Mouse (Mus musculus): Measurements from ENCODE around the gene Gss. TPM values are rescaled to one million over a fixed set of nuclear protein-coding genes. Genes with fewer than 3 reads are reported as not detected.
"Not testable (repeated sequence)": the region's sequence is repeated elsewhere in the genome, so short reads cannot be mapped to it uniquely, and the experiment has no call there.

The Gss gene
- total and polyA plus RNA-seq, 2 experiments from 2014 or later: 11.9 TPM

- no peak for TF ChIP-seq CTCF (IDR thresholded peaks at IDR 0.05; ENCODE audit: low read depth)
- no peak for DNase-seq
- WGBS: 62% methylated on average over 1 of the region's 1 CpGs
These were observed 30.4 kb downstream of the Gss start for GRCm38 (mm10) chr2:155562209-155562608.

DNA sequence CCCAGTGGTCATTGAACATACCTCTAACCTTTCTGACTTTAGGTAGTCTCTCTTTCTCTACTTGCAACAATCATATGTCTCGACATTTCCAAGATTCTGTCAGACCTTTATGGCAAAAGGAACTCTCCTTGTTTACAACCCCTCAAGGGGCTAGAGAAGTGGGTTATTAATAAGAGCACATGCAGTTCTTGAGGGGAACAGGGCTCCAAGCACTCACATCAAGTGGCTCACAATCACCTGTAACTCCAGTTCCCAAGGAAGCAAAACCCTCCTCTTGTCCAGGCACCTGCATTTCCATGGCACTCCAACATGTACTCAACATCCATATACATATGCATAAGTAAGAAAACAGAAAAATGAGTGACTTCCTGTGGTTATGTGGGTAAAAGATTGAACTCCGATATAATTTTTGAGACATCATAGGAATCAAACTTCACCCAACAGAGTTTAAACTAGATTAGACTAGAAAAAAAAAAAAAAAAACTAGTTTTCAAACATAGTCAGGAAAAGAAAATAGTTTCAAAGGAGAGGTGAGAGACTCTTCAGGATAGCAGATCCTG, 38.1 kb downstream of the Gss start:
- TF ChIP-seq CTCF (IDR thresholded peaks at IDR 0.05; ENCODE audit: low read depth): no peak
- Histone ChIP-seq H3K27ac (ENCODE audit: low read depth, low read length) (no peak overlapping the region), H3K9me3 (ENCODE audit: low read length) (no peaks in the 10 kb centered on the region), H3K36me3 (ENCODE audit: insufficient read depth) (no peaks in the 10 kb centered on the region; the same call in 1 of the 2 replicates), H3K4me2 (ENCODE audit: low read depth) (no peak overlapping the region), H3K9ac (no peak overlapping the region), H3K4me1 (ENCODE audit: insufficient read depth) (no peaks in the 10 kb centered on the region), H3K4me3 (ENCODE audit: low read depth, low read length) (no peak overlapping the region), H3K27me3 (ENCODE audit: insufficient read depth, low read length) (no peaks in the 10 kb centered on the region)
- no peak for ATAC-seq
- 88% methylated on average over 2 of the region's 2 CpGs for WGBS
- DNase-seq: no peak

More at GRCm38 (mm10) chr2:155562209-155562608, 30.4 kb downstream of the Gss start:
- Histone ChIP-seq H3K27me3 (ENCODE audit: insufficient read depth, low read length) (no peaks in the 10 kb centered on the region), H3K36me3 (ENCODE audit: insufficient read depth) (peaks cover 11% of the 10 kb centered on the region), H3K4me3 (ENCODE audit: low read depth, low read length) (no peak overlapping the region), H3K9ac (no peak overlapping the region), H3K27ac (ENCODE audit: low read depth, low read length) (no peak overlapping the region), H3K4me1 (ENCODE audit: insufficient read depth) (no peaks in the 10 kb centered on the region), H3K9me3 (ENCODE audit: low read length) (no peaks in the 10 kb centered on the region), H3K4me2 (ENCODE audit: low read depth) (no peak overlapping the region)
- ATAC-seq: no peak

DNA sequence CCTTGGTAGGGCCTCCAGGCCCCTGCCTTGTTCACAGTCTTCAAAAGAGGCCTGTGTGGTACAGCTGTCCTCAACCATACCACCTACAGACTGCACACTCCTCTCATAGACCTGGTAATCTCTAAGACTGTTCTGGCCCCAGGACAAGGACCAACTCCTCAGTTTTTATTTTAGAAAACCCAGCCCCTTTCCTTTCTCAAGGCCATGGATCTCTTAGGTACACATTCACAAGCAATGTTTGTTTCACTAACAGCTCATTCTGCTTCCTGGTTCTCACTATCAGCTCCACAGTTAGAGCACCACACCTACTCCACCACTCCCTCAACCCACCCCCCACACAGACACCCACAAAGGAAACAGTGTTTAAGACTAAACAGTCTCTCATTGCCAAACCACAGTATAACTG, 39.7 kb downstream of the Gss start:
- TF ChIP-seq CTCF (IDR thresholded peaks at IDR 0.05; ENCODE audit: low read depth): no peak

DNA sequence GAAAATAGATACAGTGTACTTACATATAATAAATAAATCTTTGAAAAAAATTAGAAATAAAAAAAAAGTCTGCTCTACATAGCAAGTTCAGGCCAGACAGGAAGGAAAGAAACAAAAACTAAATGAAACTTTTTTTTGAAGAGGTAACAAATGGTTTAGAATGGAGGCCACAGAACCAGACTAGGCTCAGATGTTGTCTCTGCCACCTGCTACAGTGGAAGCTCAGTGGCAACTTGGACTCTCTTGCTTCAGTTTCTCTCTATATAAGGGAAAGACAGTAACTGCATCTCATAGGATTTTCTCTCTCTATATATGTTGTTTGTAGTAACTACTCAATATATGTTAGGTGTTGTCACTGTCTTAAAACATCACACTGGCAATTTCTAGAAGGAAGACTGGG, 40.3 kb downstream of the Gss start:
- Histone ChIP-seq H3K9me3 (ENCODE audit: low read length) (no peaks in the 10 kb centered on the region), H3K4me2 (ENCODE audit: low read depth) (no peak overlapping the region), H3K27ac (ENCODE audit: low read depth, low read length) (no peak overlapping the region), H3K36me3 (ENCODE audit: insufficient read depth) (no peaks in the 10 kb centered on the region; the same call in 1 of the 2 replicates), H3K4me3 (ENCODE audit: low read depth, low read length) (no peak overlapping the region), H3K4me1 (ENCODE audit: insufficient read depth) (no peaks in the 10 kb centered on the region), H3K9ac (no peak overlapping the region), H3K27me3 (ENCODE audit: insufficient read depth, low read length) (no peaks in the 10 kb centered on the region)
- DNase-seq (no peak), ATAC-seq (no peak)
- no peak for TF ChIP-seq CTCF (IDR thresholded peaks at IDR 0.05; ENCODE audit: low read depth)

More for the DNA sequence above, 39.7 kb downstream of the Gss start:
- no peaks in the 10 kb centered on the region for H3K9me3 ChIP-seq (ENCODE audit: low read length)
- DNase-seq (no peak), ATAC-seq (no peak)
- H3K36me3 ChIP-seq (ENCODE audit: insufficient read depth): no peaks in the 10 kb centered on the region; the same call in 1 of the 2 replicates
- no peaks in the 10 kb centered on the region for H3K4me1 ChIP-seq (ENCODE audit: insufficient read depth)
- H3K27ac ChIP-seq (ENCODE audit: low read depth, low read length): no peak overlapping the region
- no peak overlapping the region for H3K4me2 ChIP-seq (ENCODE audit: low read depth)
- no peak overlapping the region for H3K9ac ChIP-seq
- H3K4me3 ChIP-seq (ENCODE audit: low read depth, low read length): no peak overlapping the region
- H3K27me3 ChIP-seq (ENCODE audit: insufficient read depth, low read length): no peaks in the 10 kb centered on the region

GRCm38 (mm10) chr2:155546955-155547354, 45.7 kb downstream of the Gss start:
- DNase-seq: no peak

DNA sequence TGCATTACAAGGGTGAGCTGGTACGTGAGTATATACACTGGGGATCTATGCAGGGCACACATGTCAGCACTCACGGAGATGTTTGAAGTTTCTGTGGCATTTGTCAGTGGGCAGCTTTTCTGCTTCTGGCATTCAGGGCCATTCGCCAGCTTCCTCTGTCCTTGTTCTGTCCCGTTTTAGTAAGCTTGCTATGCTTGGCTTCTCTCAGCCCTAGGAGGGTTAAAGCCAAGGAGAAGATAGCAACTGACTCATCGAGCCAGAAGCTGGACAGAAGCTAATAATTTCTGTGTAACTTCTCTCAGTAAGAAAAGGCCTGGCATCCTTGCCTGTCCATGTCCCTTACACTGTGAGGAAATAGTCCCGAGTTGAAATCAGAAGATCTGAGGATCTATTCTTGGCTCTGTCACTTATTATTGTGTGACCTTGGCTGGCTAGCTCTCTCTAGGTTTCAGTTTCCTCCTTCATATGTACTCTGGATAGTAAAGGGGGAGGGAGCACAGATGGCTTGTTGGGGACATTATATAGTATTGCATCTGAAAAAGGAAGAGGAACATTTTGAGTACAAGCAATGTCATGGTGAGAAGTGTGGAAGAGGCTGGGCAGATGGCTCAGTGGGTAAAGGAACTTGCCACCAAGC, 51.7 kb downstream of the Gss start:
- Histone ChIP-seq H3K9me3 (ENCODE audit: low read length) (no peaks in the 10 kb centered on the region), H3K4me2 (ENCODE audit: low read depth) (no peak overlapping the region), H3K4me3 (ENCODE audit: low read depth, low read length) (no peak overlapping the region), H3K27me3 (ENCODE audit: insufficient read depth, low read length) (no peaks in the 10 kb centered on the region), H3K27ac (ENCODE audit: low read depth, low read length) (no peak overlapping the region), H3K36me3 (ENCODE audit: insufficient read depth) (no peaks in the 10 kb centered on the region), H3K9ac (no peak overlapping the region), H3K4me1 (ENCODE audit: insufficient read depth) (no peaks in the 10 kb centered on the region)
- no peak for DNase-seq
- no peak for ATAC-seq
- no peak for TF ChIP-seq CTCF (IDR thresholded peaks at IDR 0.05; ENCODE audit: low read depth)
- WGBS: 51% methylated on average over 6 of the region's 6 CpGs

More at GRCm38 (mm10) chr2:155546955-155547354, 45.7 kb downstream of the Gss start:
- H3K27ac ChIP-seq (ENCODE audit: low read depth, low read length): no peak overlapping the region
- no peaks in the 10 kb centered on the region; the same call in 1 of the 2 replicates for H3K36me3 ChIP-seq (ENCODE audit: insufficient read depth)
- TF ChIP-seq CTCF (IDR thresholded peaks at IDR 0.05; ENCODE audit: low read depth): no peak
- H3K27me3 ChIP-seq (ENCODE audit: insufficient read depth, low read length): no peaks in the 10 kb centered on the region
- no peak overlapping the region for H3K4me3 ChIP-seq (ENCODE audit: low read depth, low read length)
- H3K4me2 ChIP-seq (ENCODE audit: low read depth): no peak overlapping the region
- 76% methylated on average over 1 of the region's 1 CpGs for WGBS
- no peak for ATAC-seq
- H3K9ac ChIP-seq: no peak overlapping the region
- H3K9me3 ChIP-seq (ENCODE audit: low read length): no peaks in the 10 kb centered on the region
- H3K4me1 ChIP-seq (ENCODE audit: insufficient read depth): no peaks in the 10 kb centered on the region

DNA sequence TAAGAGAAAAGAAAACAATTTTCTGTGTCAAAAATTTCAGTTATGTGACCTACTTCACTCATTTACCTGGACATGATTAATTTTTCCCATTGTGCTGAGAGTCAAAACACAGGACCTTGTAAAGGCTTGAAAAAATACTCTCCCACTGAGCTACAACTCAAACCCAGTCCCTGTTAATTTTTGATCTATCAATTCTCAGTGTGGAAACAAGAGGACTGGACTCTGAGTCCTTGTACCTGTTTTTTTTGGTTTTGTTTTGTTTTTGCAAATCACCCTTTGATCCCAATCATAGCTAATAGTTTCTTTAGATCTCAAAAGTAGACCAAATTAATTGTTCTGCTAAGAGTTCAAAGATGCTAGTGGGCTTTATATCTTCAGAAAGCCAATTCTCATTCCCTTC, 52.9 kb downstream of the Gss start:
- no peak for ATAC-seq

GRCm38 (mm10) chr2:155538463-155539057, 54.0 kb downstream of the Gss start:
- DNase-seq; H3K9ac ChIP-seq; H3K4me1 ChIP-seq (ENCODE audit: insufficient read depth); H3K4me3 ChIP-seq (ENCODE audit: low read depth, low read length); ATAC-seq; H3K4me2 ChIP-seq (ENCODE audit: low read depth); H3K27me3 ChIP-seq (ENCODE audit: insufficient read depth, low read length); H3K9me3 ChIP-seq (ENCODE audit: low read length); H3K36me3 ChIP-seq (ENCODE audit: insufficient read depth); H3K27ac ChIP-seq (ENCODE audit: low read depth, low read length): not testable (repeated sequence)
- WGBS: 86% methylated on average over 14 of the region's 19 CpGs

More for the DNA sequence above, 52.9 kb downstream of the Gss start:
- H3K4me2 ChIP-seq (ENCODE audit: low read depth): no peak overlapping the region
- H3K27me3 ChIP-seq (ENCODE audit: insufficient read depth, low read length): no peaks in the 10 kb centered on the region
- H3K4me1 ChIP-seq (ENCODE audit: insufficient read depth): no peaks in the 10 kb centered on the region
- no peaks in the 10 kb centered on the region for H3K9me3 ChIP-seq (ENCODE audit: low read length)
- no peaks in the 10 kb centered on the region for H3K36me3 ChIP-seq (ENCODE audit: insufficient read depth)
- no peak for TF ChIP-seq CTCF (IDR thresholded peaks at IDR 0.05; ENCODE audit: low read depth)
- H3K9ac ChIP-seq: no peak overlapping the region
- no peak overlapping the region for H3K4me3 ChIP-seq (ENCODE audit: low read depth, low read length)
- DNase-seq: no peak
- no peak overlapping the region for H3K27ac ChIP-seq (ENCODE audit: low read depth, low read length)

Data from forebrain, postnatal 0 days (tissue).